Mouse (Mus musculus) megakaryocyte, embryonic 14.5 days (primary cell): Measurements from ENCODE around the gene Tent5c.

ENCODE experiments used
- FLI1 ChIP-seq: IDR thresholded peaks from 2 replicates; pipeline ENCODE4 v1.6.1; 2012; ENCODE audit warnings: low read length, inconsistent platforms, mixed read lengths
- GATA1 ChIP-seq: IDR thresholded peaks from 3 replicates; pipeline ENCODE4 v1.6.1; 2012; ENCODE audit warnings: mixed read lengths, low read length, inconsistent platforms, borderline replicate concordance

- TF ChIP-seq GATA1: no peak
- no peak for TF ChIP-seq FLI1
Observed at GRCm38 (mm10) chr3:100440754-100441153, 48.4 kb downstream of the Tent5c start.
